Comparison of ENCODE assay signal across 11 mouse cellular contexts in the genomic region with DNA sequence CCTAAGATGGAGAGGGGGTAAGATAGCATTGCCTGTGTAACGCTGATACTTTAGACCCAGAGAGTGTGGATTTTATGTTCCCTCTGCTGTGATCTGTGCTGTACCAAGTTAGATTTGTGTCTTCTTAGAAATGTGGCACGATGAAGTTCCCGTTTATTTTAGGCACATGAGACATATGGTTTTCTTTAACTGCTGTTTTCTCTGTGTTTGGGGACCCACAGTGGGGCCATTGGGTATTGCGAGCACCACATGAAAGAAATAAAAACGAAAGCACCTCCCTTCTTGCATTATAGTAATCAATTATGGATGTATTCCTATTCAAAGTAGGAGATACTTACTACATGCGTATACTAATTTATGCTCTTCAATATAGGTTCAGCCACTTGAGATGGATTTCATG. TPM values are rescaled to one million over a fixed set of nuclear protein-coding genes. Genes with fewer than 3 reads are reported as not detected.
A peak's percentile ranks its signal among the peaks of the same experiment; 100 is the strongest.
DNase-seq lines count a peak whose midpoint lies in the region; ATAC-seq and TF ChIP-seq lines count a peak whose summit lies in the region.
"Had no signal": no experiment of that assay in that cellular context is flagged by ENCODE, and none has a peak within 500 bp of the region (broad histone marks: within the 10 kb centered on the region; RNA-seq: fewer than 3 reads in every experiment).

No protein-coding gene starts in this region.

- H3K9me3 ChIP-seq in midbrain, postnatal 0 days (ENCODE audit: low read length): no peaks in the 10 kb centered on the region
- no peaks in the 10 kb centered on the region; the same call in 1 of the 2 replicates for H3K9me3 ChIP-seq in midbrain, embryonic 10.5 days (replicated peaks)
- H3K9me3 ChIP-seq: hindbrain, embryonic 15.5 days had no signal

- no peak for DNase-seq in frontal cortex, postnatal 14 days (ENCODE audit: low spot score in 2 of 2)
- DNase-seq in midbrain, postnatal 0 days (ENCODE audit: low spot score): no peak
- DNase-seq in midbrain, embryonic 10.5 days (ENCODE audit: low spot score): no peak
- DNase-seq in ovary, postnatal 14 days (ENCODE audit: low spot score): no peak
- DNase-seq in testis, postnatal 10 days (ENCODE audit: low spot score): no peak
- DNase-seq in yolk sac, embryonic 10.5 days (ENCODE audit: low spot score): no peak

- no peaks in the 10 kb centered on the region for H3K27me3 ChIP-seq in midbrain, postnatal 0 days (ENCODE audit: insufficient read depth, low read length)
- H3K27me3 ChIP-seq in midbrain, embryonic 10.5 days (ENCODE audit: low read depth, poor library complexity, severe bottlenecking): no peaks in the 10 kb centered on the region; the same call in none of the 2 replicates
- H3K27me3 ChIP-seq: hindbrain, embryonic 15.5 days had no signal

- WGBS in midbrain, postnatal 0 days: 73% methylated on average over 6 of the region's 6 CpGs
- 78% methylated on average over 6 of the region's 6 CpGs for WGBS in midbrain, embryonic 10.5 days

- H3K4me2 ChIP-seq in midbrain, postnatal 0 days (ENCODE audit: low read depth, low read length, poor library complexity, severe bottlenecking): no peak overlapping the region
- H3K4me2 ChIP-seq: hindbrain, embryonic 15.5 days had no signal

- TF ChIP-seq CTCF in midbrain, postnatal 0 days (IDR thresholded peaks at IDR 0.05): peak; percentile 25; the same call in 1 of the 2 replicates

- no peaks in the 10 kb centered on the region for H3K36me3 ChIP-seq in midbrain, postnatal 0 days (ENCODE audit: insufficient read depth, low read length)
- no peaks in the 10 kb centered on the region for H3K36me3 ChIP-seq in midbrain, embryonic 10.5 days
- H3K36me3 ChIP-seq: hindbrain, embryonic 15.5 days had no signal

- H3K4me1 ChIP-seq in midbrain, postnatal 0 days (ENCODE audit: insufficient read depth, low read length): no peaks in the 10 kb centered on the region
- 0 out of 2 replicates have a peak, but pooled peaks cover 3% of the 10 kb centered on the region for H3K4me1 ChIP-seq in midbrain, embryonic 10.5 days
- H3K4me1 ChIP-seq: hindbrain, embryonic 15.5 days had no signal

- ATAC-seq in frontal cortex, adult (ENCODE audit: low TSS enrichment): peak; percentile 87
- no peak for ATAC-seq in midbrain, postnatal 0 days (ENCODE audit: low FRiP score)
- peak; percentile 33; the same call in 1 of the 2 replicates for ATAC-seq in common myeloid progenitor, adult 5-6 weeks (replicated peaks; ENCODE audit: low read depth, poor library complexity, severe bottlenecking)

- no peak overlapping the region for H3K4me3 ChIP-seq in midbrain, postnatal 0 days (ENCODE audit: low read depth, low read length)
- H3K4me3 ChIP-seq in midbrain, embryonic 10.5 days: no peak overlapping the region
- H3K4me3 ChIP-seq: hindbrain, embryonic 15.5 days had no signal

- no peak overlapping the region for H3K27ac ChIP-seq in midbrain, postnatal 0 days (ENCODE audit: low read depth, low read length)
- H3K27ac ChIP-seq in midbrain, embryonic 10.5 days (replicated peaks): no peak overlapping the region
- H3K27ac ChIP-seq: hindbrain, embryonic 15.5 days had no signal

- no peak overlapping the region for H3K9ac ChIP-seq in midbrain, postnatal 0 days (replicated peaks; ENCODE audit: low read length, poor library complexity, severe bottlenecking)
- H3K9ac ChIP-seq: hindbrain, embryonic 15.5 days had no signal

RNA-seq across cellular contexts. Expression of a gene that starts 31.0 kb away (rescaled TPM):
- 30.8 and 70.0 TPM in 2 replicates for total RNA-seq in midbrain, postnatal 0 days (2014; rRNA removed)
- 32.8 and 34.1 TPM in 2 replicates for polyA plus RNA-seq in midbrain, postnatal 0 days (2015; fragmentation: Nextera tagmentation; extraction: Ambion mirVana)
- polyA plus RNA-seq in midbrain, embryonic 10.5 days (2016; fragmentation: Nextera tagmentation; extraction: Ambion mirVana): 129 and 187 TPM in 2 replicates
- not detected in 2 replicates for total RNA-seq in common myeloid progenitor, adult 5-6 weeks (2017)
- total RNA-seq: liver, adult 2 months; monocyte, adult 5-6 weeks had no signal

RNA-seq across cellular contexts. Expression of a gene that starts 44.5 kb away (rescaled TPM):
- 1.2 and 1.7 TPM in 2 replicates for total RNA-seq in midbrain, postnatal 0 days (2014; rRNA removed)
- polyA plus RNA-seq in midbrain, postnatal 0 days (2015; fragmentation: Nextera tagmentation; extraction: Ambion mirVana): 0.91 and 0.99 TPM in 2 replicates
- 1.1 and 1.6 TPM in 2 replicates for polyA plus RNA-seq in midbrain, embryonic 10.5 days (2016; fragmentation: Nextera tagmentation; extraction: Ambion mirVana)
- 8.4 and 10.0 TPM in 2 replicates for total RNA-seq in common myeloid progenitor, adult 5-6 weeks (2017)

Comparison
In these comparisons a context has a peak if more than half of its experiments do, and no peak if none do; other contexts are left out.
1. RNA of a gene that starts 31.0 kb away (total RNA-seq): 30.8 to 70.0 TPM in midbrain, postnatal 0 days; not detected in common myeloid progenitor, adult 5-6 weeks; every median in the first group is over 10 times any median in the second.